Mouse (Mus musculus) erythroblast, embryonic 14.5 days (primary cell): ENCODE data around the gene Glrp1. TPM values are rescaled to one million over a fixed set of nuclear protein-coding genes. Genes with fewer than 3 reads are reported as not detected.

Experiments used
- H3K27me3 ChIP-seq: 2 replicates; pipeline ENCODE4 v1.6.1; 2012; ENCODE audit warnings: inconsistent platforms; ENCODE audit not compliant: control insufficient read depth
- H3K36me3 ChIP-seq: 2 replicates; pipeline ENCODE4 v1.6.1; 2012; ENCODE audit warnings: mild to moderate bottlenecking, inconsistent platforms; ENCODE audit not compliant: control insufficient read depth
- H3K4me1 ChIP-seq: 2 replicates; pipeline ENCODE4 v1.6.1; 2012; ENCODE audit warnings: inconsistent platforms; ENCODE audit not compliant: control insufficient read depth
- H3K4me3 ChIP-seq: replicated peaks from 2 replicates; pipeline ENCODE3; 2012; ENCODE audit warnings: moderate library complexity, mild to moderate bottlenecking, inconsistent platforms
- H3K9me3 ChIP-seq: 2 replicates; pipeline ENCODE4 v1.6.1; 2012; ENCODE audit warnings: low read length, inconsistent platforms, mixed read lengths; ENCODE audit not compliant: control insufficient read depth
- GATA1 ChIP-seq: IDR thresholded peaks from 2 replicates; pipeline ENCODE4 v1.6.1; 2012; ENCODE audit warnings: low read length, inconsistent platforms, mixed read lengths
- TAL1 ChIP-seq: IDR thresholded peaks from 3 replicates; pipeline ENCODE4 v1.6.1; 2012; ENCODE audit warnings: low read length, inconsistent platforms, mixed read lengths
- polyA plus RNA-seq: library from polyadenylated mRNA; stranded (reverse); fragments of >175 nt; gene quantifications from 2 replicates; pipeline ENCODE4 v1.2.3, GENCODE M21; 2012

Glrp1 gene
- not detected in 2 replicates for polyA plus RNA-seq

- TF ChIP-seq TAL1: no peak
- no peak for TF ChIP-seq GATA1
- Histone ChIP-seq H3K36me3 (no peaks in the 10 kb centered on the region), H3K4me3 (no peak within 1 kb of the TSS), H3K4me1 (peaks cover 11% of the 10 kb centered on the region), H3K9me3 (no peaks in the 10 kb centered on the region), H3K27me3 (no peaks in the 10 kb centered on the region)
These were observed at the start of gene Glrp1 for GRCm38 (mm10) chr1:88509789-88510188. Glrp1 (minus strand) TSS chr1:88510066.

- Histone ChIP-seq H3K27me3 (peaks cover 3% of the 10 kb centered on the region), H3K4me1 (no peaks in the 10 kb centered on the region), H3K9me3 (0 out of 2 replicates have a peak, but pooled peaks cover 2% of the 10 kb centered on the region), H3K4me3 (no peak overlapping the region), H3K36me3 (no peaks in the 10 kb centered on the region)
- TF ChIP-seq TAL1: no peak
These were observed 49.4 kb upstream of the Glrp1 start for GRCm38 (mm10) chr1:88559258-88559657.

- H3K36me3 ChIP-seq: no peaks in the 10 kb centered on the region
These were observed 48.9 kb upstream of the Glrp1 start for GRCm38 (mm10) chr1:88558793-88559192.

GRCm38 (mm10) chr1:88556401-88556800 is 46.5 kb upstream of the Glrp1 start:
- Histone ChIP-seq H3K4me1 (peaks cover 10% of the 10 kb centered on the region), H3K27me3 (peaks cover 3% of the 10 kb centered on the region), H3K9me3 (0 out of 2 replicates have a peak, but pooled peaks cover 2% of the 10 kb centered on the region), H3K36me3 (no peaks in the 10 kb centered on the region), H3K4me3 (no peak overlapping the region)
- TF ChIP-seq TAL1 (no peak), GATA1 (no peak)

More at GRCm38 (mm10) chr1:88558793-88559192, 48.9 kb upstream of the Glrp1 start:
- no peak for TF ChIP-seq TAL1
- no peak for TF ChIP-seq GATA1
- Histone ChIP-seq H3K9me3 (0 out of 2 replicates have a peak, but pooled peaks cover 2% of the 10 kb centered on the region), H3K4me1 (peaks cover under 1% of the 10 kb centered on the region; the same call in 1 of the 2 replicates), H3K4me3 (no peak overlapping the region), H3K27me3 (peaks cover 3% of the 10 kb centered on the region)

- H3K9me3 ChIP-seq: 0 out of 2 replicates have a peak, but pooled peaks cover 2% of the 10 kb centered on the region
- no peak for TF ChIP-seq GATA1
- no peak for TF ChIP-seq TAL1
- peaks cover 3% of the 10 kb centered on the region for H3K27me3 ChIP-seq
- H3K36me3 ChIP-seq: no peaks in the 10 kb centered on the region
- H3K4me3 ChIP-seq: no peak overlapping the region
- peaks cover 18% of the 10 kb centered on the region for H3K4me1 ChIP-seq
These were observed 43.8 kb upstream of the Glrp1 start for GRCm38 (mm10) chr1:88553500-88554187.

GRCm38 (mm10) chr1:88549263-88549662 is 39.4 kb upstream of the Glrp1 start:
- Histone ChIP-seq H3K4me3 (no peak overlapping the region), H3K27me3 (no peaks in the 10 kb centered on the region)
- TF ChIP-seq TAL1 (no peak), GATA1 (no peak)

GRCm38 (mm10) chr1:88547172-88547571 is 37.3 kb upstream of the Glrp1 start:
- Histone ChIP-seq H3K4me3 (no peak overlapping the region), H3K9me3 (no peaks in the 10 kb centered on the region), H3K36me3 (no peaks in the 10 kb centered on the region), H3K4me1 (peaks cover 8% of the 10 kb centered on the region), H3K27me3 (no peaks in the 10 kb centered on the region)
- TF ChIP-seq TAL1: no peak
- no peak for TF ChIP-seq GATA1

More at GRCm38 (mm10) chr1:88549263-88549662, 39.4 kb upstream of the Glrp1 start:
- H3K4me1 ChIP-seq: peaks cover 18% of the 10 kb centered on the region
- no peaks in the 10 kb centered on the region for H3K9me3 ChIP-seq
- no peaks in the 10 kb centered on the region for H3K36me3 ChIP-seq

- Histone ChIP-seq H3K27me3 (peaks cover 5% of the 10 kb centered on the region), H3K36me3 (no peaks in the 10 kb centered on the region), H3K9me3 (no peaks in the 10 kb centered on the region), H3K4me3 (no peak overlapping the region), H3K4me1 (no peaks in the 10 kb centered on the region; the same call in 1 of the 2 replicates)
- TF ChIP-seq TAL1: no peak
- no peak for TF ChIP-seq GATA1
These were observed 33.7 kb upstream of the Glrp1 start for GRCm38 (mm10) chr1:88543608-88544007.

GRCm38 (mm10) chr1:88539823-88540222 is 30.0 kb upstream of the Glrp1 start:
- Histone ChIP-seq H3K27me3 (peaks cover 5% of the 10 kb centered on the region), H3K4me3 (no peak overlapping the region), H3K4me1 (peaks cover 10% of the 10 kb centered on the region; the same call in 1 of the 2 replicates), H3K9me3 (no peaks in the 10 kb centered on the region), H3K36me3 (no peaks in the 10 kb centered on the region)
- no peak for TF ChIP-seq GATA1
- no peak for TF ChIP-seq TAL1

- no peak for TF ChIP-seq TAL1
- no peak for TF ChIP-seq GATA1
- H3K36me3 ChIP-seq: no peaks in the 10 kb centered on the region
- no peak overlapping the region for H3K4me3 ChIP-seq
- H3K9me3 ChIP-seq: no peaks in the 10 kb centered on the region
- peaks cover 10% of the 10 kb centered on the region; the same call in 1 of the 2 replicates for H3K4me1 ChIP-seq
- peaks cover 5% of the 10 kb centered on the region for H3K27me3 ChIP-seq
These were observed 29.4 kb upstream of the Glrp1 start for GRCm38 (mm10) chr1:88539256-88539655.
